Mouse (Mus musculus) heart, adult 9 months (tissue): ENCODE measurements around the gene Zfp322a.
"Not testable (repeated sequence)": the region's sequence is repeated elsewhere in the genome, so short reads cannot be mapped to it uniquely, and the experiment has no call there.

Experiments
- DNase-seq, 2 experiments: peaks; one replicate each; pipeline ENCODE4 v3.0.0; 2022; ENCODE audit warnings: low spot score in 2 of 2

Gene Zfp322a

GRCm38 (mm10) chr13:23317305-23317889 is 51.6 kb downstream of the Zfp322a start:
- DNase-seq: no peak

GRCm38 (mm10) chr13:23312909-23313669 is 55.9 kb downstream of the Zfp322a start:
- no peak for DNase-seq

GRCm38 (mm10) chr13:23310036-23310435 is 59.0 kb downstream of the Zfp322a start:
- no peak for DNase-seq

- DNase-seq: no peak
Observed at GRCm38 (mm10) chr13:23309495-23310011, 59.5 kb downstream of the Zfp322a start.

GRCm38 (mm10) chr13:23308639-23309307 is 60.2 kb downstream of the Zfp322a start:
- DNase-seq: not testable (repeated sequence)

GRCm38 (mm10) chr13:23307069-23307814 is 61.8 kb downstream of the Zfp322a start:
- no peak for DNase-seq

GRCm38 (mm10) chr13:23306707-23307068 is 62.3 kb downstream of the Zfp322a start:
- DNase-seq: no peak
